Mouse (Mus musculus) mesoderm, embryonic 11.5 days (tissue): Measurements from ENCODE around the gene Fbxo47.

Source experiments
- DNase-seq: peaks from one replicate; pipeline ENCODE4 v3.0.0-alpha.2; 2012; ENCODE audit warnings: low read depth, low spot score

Gene Fbxo47

DNA sequence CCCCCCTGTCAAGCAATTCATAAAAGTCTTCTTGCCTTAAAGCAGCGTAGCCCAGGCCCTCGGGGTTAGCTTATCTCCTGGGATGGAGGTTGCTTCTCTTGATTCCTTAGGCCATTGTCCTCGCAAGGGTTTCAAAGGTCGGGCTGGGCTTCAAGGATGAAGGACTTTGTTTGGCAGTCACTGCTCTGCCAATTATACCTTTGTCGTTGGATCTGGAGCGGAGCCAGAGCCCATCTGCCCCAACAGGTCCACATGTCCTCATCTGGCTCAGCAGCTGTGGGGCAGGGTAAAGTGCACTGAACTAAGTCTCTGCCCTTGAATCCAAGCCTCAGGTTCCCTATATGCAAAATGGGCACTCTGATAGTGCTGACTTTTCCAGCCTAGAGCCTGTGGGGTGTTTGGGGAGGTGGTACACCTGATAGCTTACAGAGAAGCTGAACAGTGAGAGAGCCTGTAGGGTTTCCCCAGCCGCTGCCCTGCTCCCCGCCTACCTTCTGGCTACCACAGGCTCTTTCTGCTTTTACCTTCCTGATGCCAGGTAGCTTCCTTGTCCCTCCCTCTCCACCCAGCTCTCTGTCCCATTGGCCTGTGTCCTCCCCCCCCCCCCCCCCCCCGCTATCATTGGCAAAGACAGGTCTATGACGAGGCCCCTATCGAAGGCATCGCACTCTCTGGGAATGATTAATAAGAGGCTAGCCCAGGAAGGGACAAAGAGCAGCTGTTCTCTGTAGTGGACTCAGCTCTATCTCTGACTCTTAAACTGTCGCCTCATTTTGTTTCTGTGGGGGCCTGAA lies 72.2 kb downstream of the Fbxo47 start:
- no peak for DNase-seq

DNA sequence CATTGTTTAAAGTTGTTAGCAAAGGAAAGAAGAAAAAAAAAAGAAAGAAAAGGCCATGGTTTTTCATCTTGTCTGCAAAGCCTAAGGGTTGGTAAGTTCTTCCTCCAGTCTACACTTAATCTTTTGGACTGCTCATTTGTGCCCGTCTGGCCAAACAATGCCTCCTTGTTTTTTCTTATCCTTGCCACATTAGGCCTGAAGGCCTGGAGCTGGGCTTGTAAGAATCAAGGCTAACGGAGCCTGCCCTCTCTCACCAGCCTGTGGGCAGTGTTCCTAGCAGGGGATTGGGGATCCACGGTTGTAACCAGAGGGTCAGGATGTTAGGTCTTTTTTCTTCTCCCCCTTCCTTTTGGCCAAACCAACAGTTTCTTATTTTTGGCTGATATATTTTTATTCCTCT lies 73.0 kb downstream of the Fbxo47 start:
- no peak for DNase-seq

- DNase-seq = no peak
Measured at GRCm38 (mm10) chr11:97810356-97810755, 73.6 kb downstream of the Fbxo47 start.

- DNase-seq = no peak
Measured at GRCm38 (mm10) chr11:97809235-97810121, 74.5 kb downstream of the Fbxo47 start.

- no peak for DNase-seq
Measured at GRCm38 (mm10) chr11:97808621-97809234, 75.2 kb downstream of the Fbxo47 start.

- peak; percentile 82 for DNase-seq
Measured at GRCm38 (mm10) chr11:97808093-97808492, 75.9 kb downstream of the Fbxo47 start.

DNA sequence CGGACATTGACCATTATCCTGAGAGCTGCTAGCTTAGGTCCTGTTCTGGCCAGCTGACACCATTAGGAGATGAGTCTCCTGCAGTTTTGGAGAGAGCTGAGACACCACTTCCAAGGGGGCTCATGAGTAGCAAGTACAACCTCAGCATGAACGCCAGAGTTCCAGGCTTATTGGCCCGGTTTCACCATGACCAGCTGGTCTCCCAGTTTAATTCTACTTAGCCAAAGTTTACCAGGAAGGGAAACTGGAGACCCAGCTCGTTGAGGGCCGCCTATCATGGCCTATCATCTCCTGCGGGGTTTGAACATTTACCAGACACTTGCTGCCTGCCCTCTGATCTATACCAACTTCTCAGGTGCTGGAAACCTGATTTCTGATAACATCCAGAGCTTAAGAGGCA lies 76.3 kb downstream of the Fbxo47 start:
- DNase-seq = no peak

- no peak for DNase-seq
Measured at GRCm38 (mm10) chr11:97806613-97806964, 77.4 kb downstream of the Fbxo47 start.

DNA sequence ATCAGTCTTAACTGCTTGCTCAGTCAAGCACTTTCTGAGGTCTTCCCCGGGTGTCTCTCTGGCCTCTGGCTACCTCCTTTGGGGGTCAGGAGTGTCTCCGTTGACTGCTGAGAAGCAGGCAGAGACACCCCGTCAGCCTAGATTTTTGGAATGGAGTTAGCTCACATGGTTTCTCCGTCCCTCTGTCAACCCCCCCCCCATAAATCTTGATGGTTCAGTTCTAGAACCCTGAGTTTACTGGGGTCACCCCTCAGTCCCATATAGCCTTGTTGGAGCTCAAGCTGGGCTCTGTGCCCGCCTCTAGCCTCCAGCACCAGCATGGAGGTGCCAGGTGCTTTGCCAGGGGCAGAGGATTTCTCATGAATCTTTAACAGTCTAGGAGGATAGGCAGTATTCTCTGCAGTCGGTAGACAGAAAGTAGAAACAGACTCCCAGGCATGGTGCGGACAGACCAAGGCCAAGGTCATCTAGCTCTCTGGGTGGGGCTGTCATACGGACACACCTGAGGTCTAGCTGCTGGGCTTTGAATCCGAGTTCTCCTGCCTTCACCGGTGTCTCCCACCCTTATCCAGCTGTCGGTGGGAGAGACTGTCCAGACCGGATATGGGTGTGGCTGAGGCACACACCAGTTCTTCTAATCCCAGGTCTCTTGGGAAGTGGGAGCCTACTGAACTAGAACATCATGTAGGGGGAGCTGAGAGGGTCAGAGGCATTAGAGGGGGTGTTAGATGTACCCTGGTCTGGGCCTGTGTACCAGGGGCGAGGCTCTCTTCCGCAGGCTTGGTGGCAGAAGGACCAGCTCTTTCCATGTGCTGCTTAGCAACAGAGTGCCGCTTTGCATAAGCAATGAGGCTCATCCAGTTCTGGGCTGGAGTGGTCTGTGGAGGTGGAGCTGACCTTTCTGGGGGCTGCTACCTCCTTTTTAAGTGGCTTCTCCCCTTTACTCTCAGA lies 78.0 kb downstream of the Fbxo47 start:
- no peak for DNase-seq

GRCm38 (mm10) chr11:97804841-97805661 lies 78.9 kb downstream of the Fbxo47 start:
- DNase-seq = no peak

- DNase-seq = no peak
Measured at GRCm38 (mm10) chr11:97803847-97804246, 80.1 kb downstream of the Fbxo47 start.
